Mouse (Mus musculus) regulatory T cell (primary cell): ENCODE results near the gene Snx21.
"Not testable (repeated sequence)": the region's sequence is repeated elsewhere in the genome, so short reads cannot be mapped to it uniquely, and the experiment has no call there.

Experiments used
- in situ Hi-C: fragments of 300-600 bp; cut with MboI, MseI; formaldehyde crosslinking; loops from one replicate; pipeline ENCODE4 v1.15.1; 2025; ENCODE audit warnings: high pct_unique_total_duplicates

Gene Snx21

GRCm38 (mm10) chr2:164792400-164793190, 7.0 kb downstream of the Snx21 start:
- in situ Hi-C loops = no loop called here

- in situ Hi-C loops = no loop called here
Measured at GRCm38 (mm10) chr2:164793236-164793635, 7.6 kb downstream of the Snx21 start.

- in situ Hi-C loops = no loop called here
Measured at GRCm38 (mm10) chr2:164793772-164794171, 8.1 kb downstream of the Snx21 start.

GRCm38 (mm10) chr2:164794293-164794692, 8.7 kb downstream of the Snx21 start:
- in situ Hi-C loops = no loop called here

- in situ Hi-C loops = no loop called here
Measured at GRCm38 (mm10) chr2:164795868-164796267, 10.2 kb downstream of the Snx21 start.

GRCm38 (mm10) chr2:164798554-164798953, 12.9 kb downstream of the Snx21 start:
- in situ Hi-C loops = not testable (repeated sequence)

- in situ Hi-C loops = no loop called here
Measured at GRCm38 (mm10) chr2:164800252-164801004, 14.8 kb downstream of the Snx21 start.

GRCm38 (mm10) chr2:164803201-164803920, 17.7 kb downstream of the Snx21 start:
- in situ Hi-C loops = no loop called here

- in situ Hi-C loops = no loop called here
Measured at GRCm38 (mm10) chr2:164803921-164804313, 18.3 kb downstream of the Snx21 start.

GRCm38 (mm10) chr2:164804533-164805331, 19.1 kb downstream of the Snx21 start, which contains the start of the genes Acot8 and Zswim3:
Gene Acot8, minus strand, starts transcription at chr2:164804882.
Gene Zswim3, plus strand, starts transcription at chr2:164805098.
- in situ Hi-C loops = no loop called here

- in situ Hi-C loops = no loop called here
Measured at GRCm38 (mm10) chr2:164805332-164805718, 19.7 kb downstream of the Snx21 start.

- in situ Hi-C loops = no loop called here
Measured at GRCm38 (mm10) chr2:164806614-164807013, 21.0 kb downstream of the Snx21 start.

GRCm38 (mm10) chr2:164813557-164813956, 27.9 kb downstream of the Snx21 start:
- in situ Hi-C loops = no loop called here

- in situ Hi-C loops = no loop called here
Measured at GRCm38 (mm10) chr2:164815348-164815747, 29.7 kb downstream of the Snx21 start.

GRCm38 (mm10) chr2:164815821-164816220, 30.2 kb downstream of the Snx21 start:
- in situ Hi-C loops = no loop called here

- in situ Hi-C loops = no loop called here
Measured at GRCm38 (mm10) chr2:164817206-164817605, 31.6 kb downstream of the Snx21 start.

GRCm38 (mm10) chr2:164817703-164818102, 32.1 kb downstream of the Snx21 start:
- in situ Hi-C loops = no loop called here

- in situ Hi-C loops = no loop called here
Measured at GRCm38 (mm10) chr2:164821060-164821459, 35.4 kb downstream of the Snx21 start.

GRCm38 (mm10) chr2:164822636-164823165, 37.1 kb downstream of the Snx21 start, which contains the start of gene Zswim1:
Gene Zswim1, plus strand, starts transcription at chr2:164822686.
- in situ Hi-C loops = no loop called here

GRCm38 (mm10) chr2:164823181-164823585, 37.6 kb downstream of the Snx21 start:
- in situ Hi-C loops = no loop called here

GRCm38 (mm10) chr2:164823969-164824368, 38.3 kb downstream of the Snx21 start:
- in situ Hi-C loops = no loop called here
